Mouse (Mus musculus): ENCODE measurements at regions not wholly inside any gene's neighbourhood (a gene's known extent, or its start where the extent isn't known, plus 50 kb on each side); places are given as distances from the start of the nearest gene placed in this dataset.

DNA sequence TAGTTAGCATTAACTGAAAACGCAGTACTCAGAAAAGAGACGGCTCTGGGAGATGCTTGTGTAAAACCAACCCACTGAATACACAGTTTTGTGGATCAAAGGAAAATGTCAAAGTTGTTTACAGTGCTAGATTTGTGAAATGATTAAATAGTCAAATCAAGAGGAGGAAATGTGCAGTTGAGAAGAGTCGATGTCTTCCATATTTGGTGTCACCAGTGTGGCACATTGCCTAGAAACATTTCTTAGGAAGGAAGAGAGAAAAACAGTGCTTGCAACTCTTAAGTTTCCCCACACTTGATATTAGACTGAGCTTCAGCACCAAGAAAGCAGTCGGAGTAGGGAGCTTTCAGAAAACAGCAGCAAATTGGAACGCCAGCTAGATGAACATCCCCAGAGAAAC lies 1274.9 kb downstream of the Slc22a22 start:
- DNase-seq (ENCODE audit: low spot score in 2 of 2), result no peak

DNA sequence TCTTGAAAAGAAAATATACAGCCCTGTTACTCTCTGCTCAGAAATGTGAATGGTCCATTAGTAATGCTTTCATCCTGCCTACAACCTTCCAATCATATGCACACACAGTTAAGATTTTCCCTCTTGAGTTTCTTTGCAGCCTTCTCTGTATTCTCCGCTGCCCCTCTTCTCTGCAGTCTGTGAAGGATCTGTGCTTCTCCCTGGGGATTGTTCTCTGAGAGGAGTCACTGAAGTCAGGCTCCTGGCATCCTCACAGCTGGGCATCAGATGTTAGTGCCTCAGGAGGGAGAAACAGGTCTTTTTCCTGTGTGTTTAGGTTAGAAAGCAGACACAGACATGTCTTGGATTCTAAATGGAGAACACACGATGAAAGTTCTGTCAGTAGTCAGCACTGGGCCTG lies 1278.1 kb downstream of the Slc22a22 start:
- no peak for DNase-seq (ENCODE audit: low spot score in 2 of 2)
- intact Hi-C loops (cut with DNase I), result no loop called here

More for the DNA sequence above, 1274.9 kb downstream of the Slc22a22 start:
- intact Hi-C loops (cut with DNase I), result no loop called here

DNA sequence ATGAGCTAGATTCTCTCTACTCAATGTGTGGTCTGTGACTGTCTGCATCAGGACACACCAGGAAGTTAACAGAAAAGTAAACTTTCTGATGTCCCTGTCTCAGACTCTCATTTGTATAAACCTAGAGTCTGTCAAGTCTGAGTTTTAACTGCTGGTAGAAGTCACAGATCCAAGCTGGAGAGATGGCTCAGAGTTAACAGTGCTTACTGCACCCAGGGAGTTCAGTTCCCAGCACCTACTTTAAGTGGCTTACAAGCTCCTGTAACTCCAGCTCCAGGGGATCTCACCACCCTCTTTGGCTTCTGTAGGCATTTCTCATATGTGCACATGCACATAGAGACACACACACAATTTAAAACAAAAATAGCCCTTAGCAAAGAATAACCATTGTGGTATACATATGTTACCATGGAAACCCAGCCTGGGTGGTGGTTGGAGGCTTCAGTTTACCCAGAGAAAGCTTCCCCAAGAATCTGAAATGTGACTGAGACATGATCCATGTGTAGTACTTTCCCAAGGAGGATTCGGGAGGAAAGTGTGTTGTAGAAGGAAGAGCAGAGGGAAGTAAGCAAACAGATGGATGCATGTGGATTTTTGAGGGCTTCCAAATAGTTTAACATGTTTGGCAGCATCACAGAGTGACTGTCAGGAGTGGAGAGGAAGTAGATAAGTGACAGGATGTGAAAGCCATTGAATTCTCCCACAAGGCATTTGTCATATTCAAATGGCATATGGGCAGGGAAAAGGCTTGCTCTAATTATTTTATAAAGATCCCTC lies 1279.8 kb downstream of the Slc22a22 start:
- peak; percentile 1 to 3 for DNase-seq (ENCODE audit: low spot score in 2 of 2)
- intact Hi-C loops (cut with DNase I), result no loop called here

DNA sequence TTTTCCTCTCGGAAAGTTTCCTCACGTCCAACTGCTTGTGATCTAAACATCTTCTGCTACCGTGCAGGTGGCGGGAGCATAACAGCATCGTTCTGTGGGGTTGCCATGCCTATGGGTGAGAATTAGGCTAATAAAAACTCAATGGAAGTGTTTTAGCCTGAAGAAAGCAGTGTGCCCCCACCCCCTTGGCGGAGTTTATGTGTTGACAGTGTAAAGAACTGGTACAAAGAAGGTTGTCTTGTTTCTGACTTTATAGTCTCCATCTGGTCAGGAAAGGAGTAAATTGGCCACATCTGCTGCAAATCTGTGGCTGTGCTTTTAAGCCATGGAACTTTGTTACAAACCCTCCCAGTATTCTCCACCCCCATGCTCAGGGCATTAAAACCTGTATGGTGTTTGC lies 1311.2 kb downstream of the Slc22a22 start:
- intact Hi-C loops (cut with DNase I), result no loop called here
- no peak for DNase-seq (ENCODE audit: low spot score in 2 of 2)

DNA sequence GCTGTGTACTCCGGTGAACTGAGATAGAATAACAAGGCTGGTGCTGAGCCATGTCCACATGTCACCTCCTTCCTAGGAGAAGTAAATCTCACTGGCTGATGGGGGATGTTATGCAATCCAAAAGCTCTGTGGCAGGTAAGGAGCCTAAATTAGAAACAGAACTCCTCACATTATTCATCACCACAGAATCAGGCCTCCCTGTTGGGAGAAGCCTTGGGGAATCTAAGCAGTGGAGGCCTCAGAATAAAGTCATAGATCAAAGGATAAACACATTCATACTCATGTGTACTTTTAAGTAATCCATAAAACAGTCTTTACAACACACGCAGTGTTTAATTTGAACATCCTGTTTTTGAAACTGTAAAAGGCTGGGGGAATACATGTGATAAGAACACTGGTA lies 1318.7 kb downstream of the Slc22a22 start:
- intact Hi-C loops (cut with DNase I), result no loop called here
- DNase-seq (ENCODE audit: low spot score in 2 of 2), result no peak

DNA sequence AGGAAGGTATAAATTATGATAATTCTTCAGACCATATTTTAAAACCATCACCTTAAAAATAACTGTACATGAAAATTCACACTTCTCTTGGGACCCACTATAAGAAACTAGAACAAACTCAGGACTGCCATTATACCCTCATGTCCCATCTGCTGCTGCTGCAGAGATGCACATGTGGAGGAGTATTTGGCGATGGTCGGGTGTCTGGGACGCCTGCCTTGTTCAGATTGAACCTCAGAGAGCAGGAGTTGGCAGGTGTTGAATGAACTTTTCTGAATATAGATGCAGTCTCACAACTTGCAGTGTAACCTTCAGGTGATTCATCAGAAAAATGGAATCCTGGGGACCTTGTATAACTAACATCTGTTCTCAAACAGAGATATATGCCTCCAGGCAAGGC lies 1338.0 kb downstream of the Slc22a22 start:
- intact Hi-C loops (cut with DNase I), result no loop called here
- peak in 1 of 2 experiments; percentile 70 for DNase-seq (ENCODE audit: low spot score in 2 of 2)

DNA sequence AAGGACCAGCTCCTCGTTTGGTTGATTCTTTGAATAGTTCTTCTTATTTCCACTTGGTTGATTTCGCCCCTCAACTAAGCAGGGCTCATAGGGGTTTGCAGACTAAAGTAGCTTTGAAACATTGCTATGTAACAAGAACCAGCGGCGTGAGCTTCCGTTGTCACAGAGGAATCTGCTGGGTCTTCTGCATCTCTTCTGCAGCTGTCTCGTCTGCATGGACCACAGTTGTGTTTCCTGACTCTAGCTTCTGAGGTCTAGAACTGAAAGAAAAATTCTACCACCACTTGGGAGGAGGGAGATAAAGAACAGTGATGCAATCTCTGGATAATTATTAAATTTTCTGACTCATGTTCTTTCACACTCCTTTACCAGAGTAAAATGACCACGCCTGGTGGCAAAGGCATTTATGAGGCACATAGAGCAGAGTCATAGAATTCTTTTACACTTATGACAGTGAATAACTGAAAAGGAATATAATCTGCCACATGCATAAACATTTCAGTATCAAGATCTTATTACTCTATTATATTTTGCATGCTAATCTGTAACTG lies 1340.9 kb downstream of the Slc22a22 start:
- no peak for DNase-seq (ENCODE audit: low spot score in 2 of 2)
- intact Hi-C loops (cut with DNase I), result no loop called here

DNA sequence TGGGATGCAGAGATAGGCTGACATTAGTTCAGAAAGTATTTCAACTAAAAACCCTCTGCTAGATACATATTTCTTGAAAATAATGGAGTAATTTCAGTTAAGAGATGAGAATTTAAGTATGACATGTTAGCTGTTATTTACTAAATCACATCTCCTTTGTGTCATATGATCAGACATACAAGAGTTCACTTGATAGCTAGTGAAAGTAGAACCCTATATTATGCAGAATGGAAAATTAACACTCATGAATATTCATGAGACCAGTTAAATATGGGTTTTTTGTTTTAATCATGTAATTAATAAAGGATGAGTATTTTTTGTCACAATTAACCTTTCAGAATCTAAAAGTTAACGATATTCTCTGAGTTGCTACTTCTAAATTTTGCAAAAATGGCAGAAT lies 1349.4 kb downstream of the Slc22a22 start:
- intact Hi-C loops (cut with DNase I), result no loop called here
- no peak for DNase-seq (ENCODE audit: low spot score in 2 of 2)

DNA sequence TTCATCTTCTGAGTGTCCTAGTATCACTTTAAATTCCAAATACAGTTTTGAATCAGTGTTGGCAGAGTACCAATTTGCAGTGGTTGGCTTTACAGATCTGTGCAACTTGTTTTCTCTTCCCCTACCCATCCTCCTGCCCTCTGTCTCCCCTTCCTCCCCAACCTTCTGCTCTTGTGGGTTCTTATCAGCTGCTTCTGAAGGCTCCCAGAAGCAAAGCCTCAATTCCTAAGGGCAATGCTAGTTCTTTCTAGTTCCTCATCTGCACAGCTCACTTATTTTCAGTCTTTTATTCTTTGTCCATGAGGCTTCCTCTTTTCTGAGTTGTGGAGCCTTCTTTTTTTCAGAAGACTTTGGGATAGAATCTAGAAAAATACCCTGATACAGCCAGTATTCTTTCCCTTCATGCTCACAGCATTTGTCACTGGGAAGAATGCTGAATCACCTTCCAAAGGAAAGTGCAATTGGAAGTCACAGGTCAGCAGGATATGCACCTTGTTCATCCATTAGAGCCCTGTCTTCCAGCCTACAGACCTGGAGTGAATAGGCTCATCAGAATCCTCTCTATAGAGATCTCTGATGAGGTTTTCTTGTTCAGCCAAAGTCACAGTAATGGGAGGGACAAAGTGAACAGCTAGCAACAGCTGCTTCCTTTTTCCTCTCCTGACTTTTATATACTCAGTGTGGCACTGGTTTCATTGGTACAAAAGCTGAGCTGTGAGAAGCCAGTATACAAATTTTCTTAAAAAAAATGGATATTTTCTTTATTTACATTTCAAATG lies 1357.9 kb downstream of the Slc22a22 start:
- intact Hi-C loops (cut with DNase I), result loop anchor here (1.0 kb wide), 1 partner anchor 8 kb away; no protein-coding TSS in a partner anchor
- no peak for DNase-seq (ENCODE audit: low spot score in 2 of 2)

DNA sequence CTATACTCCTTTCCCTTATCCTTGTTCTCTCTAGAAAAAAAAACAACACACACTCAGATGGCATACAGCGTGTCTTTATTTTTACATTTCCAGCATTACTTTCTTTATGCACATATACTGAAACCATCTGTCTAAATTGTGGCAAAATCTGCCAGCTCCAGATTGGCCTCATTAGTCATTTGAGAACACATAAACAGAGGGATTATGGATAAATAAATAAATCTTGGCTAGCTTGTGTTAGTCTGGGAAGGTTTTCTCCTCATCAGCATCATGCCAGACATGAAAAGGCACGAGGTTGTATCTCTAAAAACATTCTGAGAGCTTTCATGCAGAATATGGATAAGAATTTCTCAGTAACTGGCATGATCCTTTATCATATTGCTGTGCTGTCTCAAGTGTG lies 1369.1 kb downstream of the Slc22a22 start:
- intact Hi-C loops (cut with DNase I), result no loop called here
- DNase-seq (ENCODE audit: low spot score in 2 of 2), result peak; percentile 18 to 21

DNA sequence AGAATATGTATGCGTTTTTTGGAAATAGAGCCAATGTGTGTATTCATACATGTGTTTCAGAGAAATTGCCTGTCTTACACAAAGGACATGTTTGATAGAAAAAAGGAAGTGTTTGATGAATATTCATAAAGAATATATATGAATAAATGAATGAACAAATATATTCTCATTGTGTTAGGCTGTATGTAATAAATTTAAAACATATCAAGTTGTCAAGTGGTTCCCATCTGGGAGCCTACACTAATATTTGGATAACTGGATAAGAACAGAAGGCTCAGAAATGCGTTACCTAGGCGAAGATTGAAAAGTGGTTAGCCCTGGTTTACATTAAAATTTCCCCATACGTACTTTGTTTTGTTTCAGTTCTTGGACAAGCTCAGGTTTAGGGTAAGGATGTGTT lies 1369.7 kb downstream of the Slc22a22 start:
- DNase-seq (ENCODE audit: low spot score in 2 of 2), result no peak
- intact Hi-C loops (cut with DNase I), result no loop called here

DNA sequence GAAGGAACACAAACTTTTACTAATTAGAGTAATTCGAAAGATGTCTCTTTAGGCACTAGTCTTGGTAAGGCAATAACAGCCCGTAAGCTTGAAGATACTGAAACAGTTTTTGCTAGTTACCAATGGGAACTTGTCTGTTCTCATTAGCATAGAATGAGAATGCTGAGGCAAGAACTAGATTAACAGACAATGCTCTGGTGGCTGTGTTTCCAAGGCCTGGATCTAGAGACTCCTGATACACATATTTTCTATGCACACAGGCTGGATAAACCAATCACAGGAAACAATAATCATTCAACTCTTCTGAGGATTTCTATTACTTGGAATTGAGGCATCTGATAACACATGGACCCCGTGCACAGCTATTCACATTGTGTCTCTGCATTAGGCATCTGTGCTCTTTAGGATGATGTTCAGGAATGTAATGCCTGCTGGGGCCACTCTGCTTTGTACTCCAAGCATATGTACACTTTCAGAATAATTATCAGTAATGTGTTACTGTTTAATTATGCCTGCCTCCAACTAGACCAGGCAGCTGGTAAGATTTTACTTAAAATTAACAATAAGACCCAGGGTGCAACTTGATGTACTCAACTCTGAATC lies 1377.2 kb downstream of the Slc22a22 start:
- intact Hi-C loops (cut with DNase I), result no loop called here
- DNase-seq (ENCODE audit: low spot score in 2 of 2), result no peak

DNA sequence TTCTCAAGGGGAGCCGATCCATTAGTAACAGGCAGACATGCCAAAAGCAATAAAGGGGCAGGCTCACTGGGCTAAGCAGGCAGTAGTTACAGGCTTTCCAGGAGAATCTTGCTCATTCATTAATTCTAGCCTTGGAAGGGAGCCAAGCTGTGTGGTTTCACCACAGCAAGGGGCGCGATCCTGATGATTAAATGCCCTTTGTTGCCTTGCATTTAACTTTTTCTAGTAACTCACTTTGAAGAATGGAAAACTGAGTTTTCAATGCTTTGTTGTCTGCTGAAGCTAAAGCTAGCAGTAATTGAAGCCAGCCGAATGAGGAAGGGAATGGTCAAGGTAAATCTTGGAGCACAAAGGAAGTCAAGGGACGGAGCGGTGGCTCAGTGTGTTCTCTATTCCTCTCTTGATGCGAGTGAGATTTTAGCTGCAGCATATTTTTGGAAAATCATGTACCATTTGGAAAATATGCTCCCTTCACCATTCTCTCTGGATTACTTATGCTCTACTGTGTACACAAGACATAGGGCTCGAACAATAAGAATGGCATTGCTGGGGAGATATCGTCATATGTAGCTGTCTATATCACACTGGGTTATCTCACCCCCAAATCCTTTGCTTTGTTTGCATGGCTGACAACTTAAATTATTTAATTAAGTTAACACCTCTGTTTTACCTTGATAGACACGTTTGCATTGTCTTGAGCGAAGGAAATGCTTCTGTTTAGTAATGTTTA lies 1399.4 kb downstream of the Slc22a22 start:
- intact Hi-C loops (cut with DNase I), result no loop called here
- DNase-seq (ENCODE audit: low spot score in 2 of 2), result no peak

DNA sequence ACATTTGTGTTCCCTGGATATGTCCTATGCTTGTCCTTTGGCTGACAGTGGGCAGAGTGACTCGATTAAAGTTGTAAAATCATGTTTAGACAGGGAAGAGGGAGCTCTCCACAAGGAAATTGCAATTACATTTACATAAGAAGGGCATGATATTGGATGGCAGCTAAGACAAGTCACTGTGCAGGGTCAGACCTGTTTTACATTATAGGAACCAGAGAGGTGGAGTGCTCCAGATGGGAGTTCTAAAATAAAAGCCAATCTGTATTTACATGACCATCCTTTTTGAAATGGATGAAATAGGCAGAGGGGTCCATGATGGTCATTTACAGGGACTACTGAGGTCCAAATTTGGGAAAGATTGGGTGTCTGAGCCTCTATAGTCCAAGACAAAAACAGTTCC lies 1400.3 kb downstream of the Slc22a22 start:
- intact Hi-C loops (cut with DNase I), result no loop called here
- DNase-seq (ENCODE audit: low spot score in 2 of 2), result no peak

DNA sequence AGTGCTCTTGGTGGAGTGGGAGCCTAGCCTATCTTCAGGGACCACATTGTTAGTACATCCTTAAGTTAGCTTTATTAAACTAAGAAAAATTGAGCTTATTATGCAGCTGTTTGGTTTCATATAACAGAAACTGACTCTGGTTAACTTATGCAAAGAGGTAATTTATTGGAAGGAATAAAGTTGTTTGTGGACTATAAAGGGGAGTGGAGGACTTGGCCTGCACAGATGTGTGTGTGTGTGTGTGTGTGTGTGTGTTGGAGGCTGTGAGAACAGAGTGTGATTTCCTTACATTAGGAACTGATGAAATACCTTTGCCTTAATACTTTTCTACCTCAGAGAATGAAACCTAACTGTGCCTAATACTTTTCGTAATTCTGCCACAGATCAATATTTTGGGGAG lies 1400.7 kb downstream of the Slc22a22 start:
- intact Hi-C loops (cut with DNase I), result no loop called here
- DNase-seq (ENCODE audit: low spot score in 2 of 2), result no peak

DNA sequence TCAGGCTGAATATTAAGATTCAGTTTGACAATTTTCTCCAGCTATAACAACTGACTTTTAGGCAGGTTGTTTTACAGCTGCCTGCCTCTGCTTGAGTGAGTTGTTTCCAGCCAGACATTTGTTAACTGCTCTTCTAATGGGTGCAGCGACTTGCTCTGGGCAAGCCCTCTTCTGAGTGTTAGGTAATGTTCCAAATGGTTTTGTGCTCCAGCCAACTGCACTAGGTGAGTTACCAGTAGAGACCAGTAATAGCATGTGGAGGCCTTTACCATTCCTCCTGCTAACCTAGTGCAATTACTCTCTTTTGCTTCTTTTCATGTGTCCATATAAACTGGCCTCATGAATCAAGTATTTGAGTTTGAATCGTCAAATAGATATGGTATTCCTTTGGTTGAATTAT lies 1407.9 kb downstream of the Slc22a22 start:
- DNase-seq (ENCODE audit: low spot score in 2 of 2), result no peak
- intact Hi-C loops (cut with DNase I), result loop anchor here (5.0 to 10.0 kb wide), 5 partner anchors 265 to 1475 kb away; no protein-coding TSS in a partner anchor

DNA sequence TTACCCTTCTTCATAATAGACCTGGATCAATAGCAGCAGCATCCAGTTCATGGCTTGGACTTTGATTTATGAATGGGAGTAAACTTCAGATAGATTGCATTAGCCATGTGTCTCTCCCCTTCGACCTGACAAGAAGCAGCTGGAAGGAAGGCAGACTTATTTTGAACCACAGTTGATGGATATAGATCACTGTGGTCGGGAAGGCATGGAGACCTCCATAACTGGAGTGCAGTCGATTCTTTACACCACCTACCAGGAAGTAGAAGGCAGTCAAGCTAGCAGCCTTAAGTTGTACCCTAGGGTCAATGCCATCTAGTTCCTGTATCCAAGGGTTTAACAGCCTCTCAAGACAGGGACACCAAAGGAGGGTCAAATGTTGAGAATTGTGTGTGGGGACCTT lies 1410.2 kb downstream of the Slc22a22 start:
- intact Hi-C loops (cut with DNase I), result loop anchor here (5.0 to 10.0 kb wide), 5 partner anchors 268 to 1478 kb away; no protein-coding TSS in a partner anchor
- no peak for DNase-seq (ENCODE audit: low spot score in 2 of 2)

DNA sequence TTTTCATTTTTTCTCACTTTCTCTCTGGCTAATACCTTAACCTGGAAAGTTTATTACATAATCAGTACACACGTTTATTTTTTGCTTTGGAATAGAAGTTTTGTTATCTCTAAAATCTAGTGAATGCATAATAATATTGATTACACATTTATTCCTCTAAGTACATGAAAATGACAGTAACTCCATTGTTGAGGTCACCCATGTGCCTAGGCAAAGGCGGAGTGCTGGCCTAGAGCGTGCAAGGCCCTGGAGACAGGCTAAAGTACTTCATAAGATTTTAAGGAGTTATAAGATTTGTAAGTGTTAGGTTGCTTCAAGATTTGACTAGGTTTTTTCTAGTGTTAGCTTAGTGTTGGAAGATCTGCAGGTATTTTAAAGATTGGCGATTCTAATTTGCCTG lies 1410.9 kb downstream of the Slc22a22 start:
- intact Hi-C loops (cut with DNase I), result loop anchor here (5.0 to 10.0 kb wide), 5 partner anchors 268 to 1478 kb away; no protein-coding TSS in a partner anchor
- no peak for DNase-seq (ENCODE audit: low spot score in 2 of 2)

DNA sequence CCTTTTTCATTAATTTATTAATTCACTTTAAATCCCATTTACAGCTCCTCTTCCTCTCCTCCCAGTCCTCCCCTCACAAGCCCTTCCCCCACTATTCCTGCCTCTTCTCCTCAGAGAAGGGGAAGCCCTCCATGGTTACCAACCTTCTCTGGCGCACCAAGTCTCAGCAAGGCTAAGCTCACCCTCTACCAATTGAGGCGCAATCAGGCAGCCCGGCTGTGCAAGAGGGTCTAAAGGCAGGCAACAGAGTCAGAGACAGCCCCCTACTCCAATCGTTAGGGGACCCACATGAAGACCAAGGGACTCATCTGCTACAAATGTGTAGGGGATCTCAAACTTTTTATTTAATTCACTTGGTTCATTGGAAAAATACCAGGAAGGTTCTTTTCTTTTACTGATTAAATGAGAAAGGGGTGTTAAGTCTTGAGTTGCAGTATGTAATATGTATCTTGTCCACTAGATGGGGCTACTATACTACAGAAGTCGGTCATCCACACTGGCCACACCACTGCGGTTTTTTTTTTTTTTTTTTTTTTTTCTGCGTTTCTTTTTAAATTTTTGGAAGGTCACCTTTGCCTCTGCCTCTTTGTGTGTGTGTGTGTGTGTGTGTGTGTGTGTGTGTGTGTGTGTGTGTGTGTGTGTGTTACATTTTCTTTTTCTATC lies 1411.4 kb downstream of the Slc22a22 start:
- intact Hi-C loops (cut with DNase I), result loop anchor here (5.0 to 10.0 kb wide), 5 partner anchors 269 to 1479 kb away; no protein-coding TSS in a partner anchor
- peak in 1 of 2 experiments; percentile 38 for DNase-seq (ENCODE audit: low spot score in 2 of 2)
